Mouse (Mus musculus) lung, embryonic 14.5 days (tissue): ENCODE data around the gene Cbr2. TPM values are rescaled to one million over a fixed set of nuclear protein-coding genes. Genes with fewer than 3 reads are reported as not detected.

Source experiments
- ATAC-seq: fragments of 200-750 bp; cut with Nextera tagmentation; 2 replicates; pipeline ENCODE4 v1.8.0; 2017; ENCODE audit warnings: mild to moderate bottlenecking, moderate TSS enrichment, moderate library complexity; ENCODE audit not compliant: insufficient read depth
- DNase-seq: peaks from one replicate; pipeline ENCODE4 v3.0.0-alpha.2; 2015
- H3K27ac ChIP-seq: fragments of 300-500 bp; sonication (generic); 2 replicates; pipeline ENCODE4 v1.5.1; 2014; ENCODE audit warnings: low read depth, mild to moderate bottlenecking, moderate library complexity
- H3K27me3 ChIP-seq: fragments of 300-500 bp; sonication (generic); 2 replicates; pipeline ENCODE4 v1.6.1; 2014; ENCODE audit warnings: low read length, control low read depth; ENCODE audit not compliant: insufficient read depth
- H3K36me3 ChIP-seq: fragments of 300-500 bp; sonication (generic); 2 replicates; pipeline ENCODE4 v1.6.1; 2014; ENCODE audit warnings: control low read depth; ENCODE audit not compliant: insufficient read depth
- H3K4me1 ChIP-seq: fragments of 300-500 bp; sonication (generic); 2 replicates; pipeline ENCODE4 v1.6.1; 2014; ENCODE audit warnings: antibody characterized with exemption, control low read depth; ENCODE audit not compliant: insufficient read depth
- H3K4me2 ChIP-seq: fragments of 300-500 bp; sonication (generic); 2 replicates; pipeline ENCODE4 v1.6.1; 2014; ENCODE audit warnings: mild to moderate bottlenecking
- H3K4me3 ChIP-seq: fragments of 300-500 bp; sonication (generic); 2 replicates; pipeline ENCODE4 v1.5.1; 2014; ENCODE audit warnings: low read depth, low read length
- H3K9ac ChIP-seq: fragments of 300-500 bp; sonication (generic); 2 replicates; pipeline ENCODE4 v1.6.1; 2014
- H3K9me3 ChIP-seq: fragments of 300-500 bp; sonication (generic); 2 replicates; pipeline ENCODE4 v1.6.1; 2016; ENCODE audit warnings: low read depth, low read length, control low read depth
- CTCF ChIP-seq: IDR thresholded peaks from 2 replicates; pipeline ENCODE4 v1.5.1; 2016; ENCODE audit warnings: antibody characterized with exemption, low read depth
- WGBS: fragments of 180-500 bp; shearing (Covaris S2); extraction: QIAGEN DNeasy Blood & Tissue Kit; methylation state at CpG from one replicate; pipeline ENCODE4 v1.1.7; 2014; 5-methylcytosine and 5-hydroxymethylcytosine counted together
- polyA plus RNA-seq: library from polyadenylated mRNA; unstranded; fragments of >200 nt; fragmentation: Nextera tagmentation; extraction: Ambion mirVana; gene quantifications from 2 replicates; pipeline ENCODE4 v1.2.1, GENCODE M21; 2014

The Cbr2 gene
- polyA plus RNA-seq, 1 experiment from 2014 or later, result 14.7 TPM

- Histone ChIP-seq H3K27ac (no peak overlapping the region), H3K4me1 (0 out of 2 replicates have a peak, but pooled peaks cover 2% of the 10 kb centered on the region), H3K4me2 (no peak overlapping the region), H3K27me3 (no peaks in the 10 kb centered on the region), H3K9ac (no peak overlapping the region; the same call in 1 of the 2 replicates), H3K9me3 (no peaks in the 10 kb centered on the region), H3K4me3 (no peak overlapping the region), H3K36me3 (no peaks in the 10 kb centered on the region)
- ATAC-seq (no peak), DNase-seq (no peak)
- TF ChIP-seq CTCF, result no peak
- WGBS, result 68% methylated on average over 11 of the region's 11 CpGs
Measured at GRCm38 (mm10) chr11:120728530-120729240, 3.2 kb downstream of the Cbr2 start.

- Histone ChIP-seq H3K36me3 (no peaks in the 10 kb centered on the region), H3K4me2 (peak overlapping the region; percentile 84), H3K4me1 (0 out of 2 replicates have a peak, but pooled peaks cover 2% of the 10 kb centered on the region), H3K4me3 (no peak overlapping the region), H3K9me3 (no peaks in the 10 kb centered on the region), H3K27me3 (no peaks in the 10 kb centered on the region), H3K9ac (no peak overlapping the region), H3K27ac (no peak overlapping the region)
- no peak for TF ChIP-seq CTCF
- WGBS, result 62% methylated on average over 12 of the region's 12 CpGs
- ATAC-seq (no peak), DNase-seq (no peak)
Measured at GRCm38 (mm10) chr11:120727564-120727963, 4.3 kb downstream of the Cbr2 start.

GRCm38 (mm10) chr11:120727169-120727527, 4.8 kb downstream of the Cbr2 start, which contains the start of gene Dcxr:
Gene Dcxr (minus strand): TSS chr11:120727281.
- no peaks in the 10 kb centered on the region for H3K9me3 ChIP-seq
- 0 out of 2 replicates have a peak, but pooled peaks cover 2% of the 10 kb centered on the region for H3K4me1 ChIP-seq
- DNase-seq, result peak; percentile 94
- WGBS, result 1% methylated on average over 14 of the region's 14 CpGs
- TF ChIP-seq CTCF, result peak; percentile 67
- H3K27ac ChIP-seq, result 0 out of 2 replicates have a peak within 1 kb of the TSS, but pooled peaks have one; percentile 12
- peak within 1 kb of the TSS; percentile 58 for H3K9ac ChIP-seq
- no peaks in the 10 kb centered on the region for H3K36me3 ChIP-seq
- H3K4me2 ChIP-seq, result peak within 1 kb of the TSS; percentile 84
- H3K4me3 ChIP-seq, result peak within 1 kb of the TSS; percentile 58
- ATAC-seq, result peak; percentile 89
- no peaks in the 10 kb centered on the region for H3K27me3 ChIP-seq

- H3K27ac ChIP-seq, result 0 out of 2 replicates have a peak overlapping the region, but pooled peaks have one; percentile 12
- H3K4me1 ChIP-seq, result 0 out of 2 replicates have a peak, but pooled peaks cover 2% of the 10 kb centered on the region
- DNase-seq, result no peak
- ATAC-seq, result peak; percentile 49
- peak overlapping the region; percentile 58 for H3K4me3 ChIP-seq
- no peaks in the 10 kb centered on the region for H3K36me3 ChIP-seq
- no peaks in the 10 kb centered on the region for H3K9me3 ChIP-seq
- H3K4me2 ChIP-seq, result peak overlapping the region; percentile 84
- 16% methylated on average over 36 of the region's 36 CpGs for WGBS
- no peak for TF ChIP-seq CTCF
- peak overlapping the region; percentile 58 for H3K9ac ChIP-seq
- H3K27me3 ChIP-seq, result no peaks in the 10 kb centered on the region
Measured at GRCm38 (mm10) chr11:120726243-120727168, 5.4 kb downstream of the Cbr2 start.

GRCm38 (mm10) chr11:120723509-120723908, 8.4 kb downstream of the Cbr2 start:
- Histone ChIP-seq H3K4me2 (no peak overlapping the region), H3K9ac (no peak overlapping the region), H3K27me3 (no peaks in the 10 kb centered on the region), H3K4me1 (0 out of 2 replicates have a peak, but pooled peaks cover 5% of the 10 kb centered on the region), H3K27ac (no peak overlapping the region), H3K9me3 (no peaks in the 10 kb centered on the region), H3K36me3 (peaks cover 16% of the 10 kb centered on the region), H3K4me3 (no peak overlapping the region)
- DNase-seq (no peak), ATAC-seq (no peak)
- no peak for TF ChIP-seq CTCF
- WGBS, result 84% methylated on average over 7 of the region's 7 CpGs

- WGBS, result 83% methylated on average over 11 of the region's 11 CpGs
- H3K36me3 ChIP-seq, result peaks cover 23% of the 10 kb centered on the region
- DNase-seq, result no peak
- H3K27me3 ChIP-seq, result no peaks in the 10 kb centered on the region
- no peak overlapping the region for H3K27ac ChIP-seq
- no peak for TF ChIP-seq CTCF
- H3K4me2 ChIP-seq, result peak overlapping the region; percentile 99
- no peak overlapping the region for H3K9ac ChIP-seq
- no peaks in the 10 kb centered on the region for H3K9me3 ChIP-seq
- no peak overlapping the region for H3K4me3 ChIP-seq
- 0 out of 2 replicates have a peak, but pooled peaks cover 5% of the 10 kb centered on the region for H3K4me1 ChIP-seq
- no peak for ATAC-seq
Measured at GRCm38 (mm10) chr11:120722761-120723382, 9.0 kb downstream of the Cbr2 start.
